Mouse (Mus musculus): ENCODE measurements around the gene Ctdsp1. TPM values are rescaled to one million over a fixed set of nuclear protein-coding genes. Genes with fewer than 3 reads are reported as not detected.
"Not testable (repeated sequence)": the region's sequence is repeated elsewhere in the genome, so short reads cannot be mapped to it uniquely, and the experiment has no call there.

Ctdsp1 gene
- total RNA-seq, 2 experiments from 2014 or later = 26.8 to 65.0 TPM

DNA sequence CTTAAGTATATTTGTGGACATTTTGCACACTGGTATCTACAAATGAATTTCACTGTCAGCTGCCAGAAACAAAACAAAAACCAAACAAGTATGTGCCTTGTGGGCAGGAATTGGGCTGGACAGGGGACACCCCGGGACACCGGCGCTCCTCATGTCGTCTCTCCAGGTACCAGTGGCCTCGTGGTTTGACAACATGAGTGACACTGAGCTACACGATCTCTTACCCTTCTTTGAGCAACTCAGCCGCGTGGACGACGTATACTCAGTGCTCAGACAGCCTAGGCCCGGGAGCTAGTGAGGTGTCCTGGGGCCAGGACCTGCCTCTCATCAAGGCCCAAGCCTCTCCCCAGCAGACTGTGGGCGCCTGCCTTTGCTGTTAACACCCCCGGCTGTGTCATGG is 4.0 kb downstream of the Ctdsp1 start:
- ATAC-seq (replicated peaks; ENCODE audit: low FRiP score, poor library complexity, severe bottlenecking) = no peak

DNA sequence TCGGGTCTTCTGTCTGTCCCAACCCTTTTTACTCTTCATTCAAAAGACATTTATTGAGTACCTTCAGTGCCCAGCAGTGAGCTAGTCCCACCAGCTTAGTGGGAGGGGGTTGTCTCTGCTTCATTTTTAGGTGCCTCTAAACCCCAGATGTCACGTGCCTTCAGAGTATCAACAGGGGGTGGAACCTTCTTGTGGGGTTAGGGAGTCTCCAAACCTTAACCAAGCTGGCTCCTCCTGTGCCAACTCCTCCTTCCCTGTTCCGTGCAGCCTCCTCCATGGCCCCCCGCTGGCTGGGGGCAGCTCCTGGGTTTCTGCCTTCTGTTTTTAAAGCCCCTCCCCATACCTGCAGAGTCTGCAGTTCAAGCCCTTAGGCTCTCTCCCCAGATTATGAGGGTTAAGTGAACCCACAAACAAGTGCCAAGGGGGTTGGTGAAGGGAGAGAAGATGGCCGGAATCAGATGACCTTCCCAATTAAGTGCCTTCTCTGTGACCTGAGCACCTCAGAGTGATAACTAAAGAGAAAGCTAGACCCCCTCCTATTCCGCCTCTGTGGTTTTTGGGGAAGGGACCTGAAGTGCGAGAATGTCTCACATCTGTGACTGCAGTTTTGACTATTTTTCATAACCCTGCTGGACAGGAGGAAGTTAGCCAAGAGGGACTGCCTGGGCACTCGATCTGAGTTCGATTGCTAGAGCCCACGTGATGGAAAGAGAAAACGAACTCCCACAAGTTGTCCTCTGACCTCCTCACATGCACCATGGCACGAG is 5.3 kb downstream of the Ctdsp1 start:
- ATAC-seq (replicated peaks; ENCODE audit: low FRiP score, poor library complexity, severe bottlenecking) = not testable (repeated sequence)

GRCm38 (mm10) chr1:74397268-74397918 is 6.1 kb downstream of the Ctdsp1 start:
- ATAC-seq (replicated peaks; ENCODE audit: low FRiP score, poor library complexity, severe bottlenecking) = peak; percentile 92

DNA sequence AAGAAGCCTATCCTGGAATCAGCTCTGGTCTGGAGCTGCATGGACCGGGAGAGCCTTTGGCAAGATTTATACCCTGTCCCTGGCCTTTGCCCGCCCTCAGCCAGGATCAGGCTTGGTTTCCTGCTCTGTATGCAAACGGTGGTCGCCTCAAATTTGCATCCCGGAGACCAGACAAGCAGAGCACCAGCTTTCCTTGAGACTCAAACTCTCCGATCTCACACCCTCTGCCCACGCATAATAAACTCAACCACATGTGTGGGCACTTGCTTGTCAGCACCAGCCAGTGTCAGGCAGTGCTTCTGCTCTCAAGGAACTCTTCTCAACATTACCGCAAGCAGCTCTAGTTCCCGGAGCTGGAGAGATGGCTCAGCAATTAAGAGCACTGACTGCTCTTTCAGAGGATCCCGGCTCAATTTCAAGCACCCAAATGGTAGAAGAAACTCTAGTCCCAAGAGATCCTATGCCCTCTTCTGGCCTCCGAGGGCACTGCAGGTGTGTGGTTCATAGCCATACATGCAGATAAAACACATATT is 6.7 kb downstream of the Ctdsp1 start:
- ATAC-seq (replicated peaks; ENCODE audit: low FRiP score, poor library complexity, severe bottlenecking) = peak; percentile 53

- no peak for ATAC-seq (replicated peaks; ENCODE audit: low FRiP score, poor library complexity, severe bottlenecking)
Measured at GRCm38 (mm10) chr1:74400531-74400930, 9.2 kb downstream of the Ctdsp1 start.

- ATAC-seq (replicated peaks; ENCODE audit: low FRiP score, poor library complexity, severe bottlenecking) = no peak
Measured at GRCm38 (mm10) chr1:74401015-74401702, 9.8 kb downstream of the Ctdsp1 start.

GRCm38 (mm10) chr1:74404206-74404605 is 12.9 kb downstream of the Ctdsp1 start:
- no peak for ATAC-seq (replicated peaks; ENCODE audit: low FRiP score, poor library complexity, severe bottlenecking)

GRCm38 (mm10) chr1:74408589-74409504 is 17.5 kb downstream of the Ctdsp1 start, which contains the start of gene Vil1:
Gene Vil1 (plus strand): TSS chr1:74409376.
- ATAC-seq (replicated peaks; ENCODE audit: low FRiP score, poor library complexity, severe bottlenecking) = no peak

DNA sequence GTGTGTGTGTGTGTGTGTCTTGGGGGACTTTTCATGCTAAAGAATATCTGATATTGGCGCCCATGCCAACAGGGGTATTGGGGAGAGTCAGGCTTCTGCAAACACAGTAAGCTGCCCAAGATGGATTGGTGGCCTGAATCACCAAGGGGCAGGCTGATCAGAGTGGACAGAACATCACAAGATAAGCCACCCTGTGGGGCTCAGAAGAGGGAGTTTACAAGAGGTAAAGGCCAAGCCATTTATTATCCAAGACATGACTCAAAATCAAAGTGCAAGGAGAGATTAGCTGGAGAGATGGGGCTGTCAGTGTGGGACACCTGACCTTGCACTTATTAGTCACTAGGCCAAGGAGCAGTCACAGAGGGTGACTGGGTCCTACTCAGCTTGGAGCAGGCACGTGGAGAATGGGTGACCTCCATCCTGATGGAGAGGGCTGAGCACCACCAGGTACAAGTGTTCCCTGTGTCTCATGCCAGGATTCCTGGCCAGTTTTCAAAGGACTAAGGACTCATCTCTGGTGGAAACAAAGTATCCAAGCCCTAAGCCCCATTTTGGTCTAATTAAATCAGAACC is 20.5 kb downstream of the Ctdsp1 start:
- no peak for ATAC-seq (replicated peaks; ENCODE audit: low FRiP score, poor library complexity, severe bottlenecking)

- ATAC-seq (replicated peaks; ENCODE audit: low FRiP score, poor library complexity, severe bottlenecking) = no peak
Measured at GRCm38 (mm10) chr1:74412711-74413110, 21.4 kb downstream of the Ctdsp1 start.

GRCm38 (mm10) chr1:74415143-74415542 is 23.8 kb downstream of the Ctdsp1 start:
- ATAC-seq (replicated peaks; ENCODE audit: low FRiP score, poor library complexity, severe bottlenecking) = 0 out of 2 replicates have a peak, but pooled peaks have one; percentile 30

DNA sequence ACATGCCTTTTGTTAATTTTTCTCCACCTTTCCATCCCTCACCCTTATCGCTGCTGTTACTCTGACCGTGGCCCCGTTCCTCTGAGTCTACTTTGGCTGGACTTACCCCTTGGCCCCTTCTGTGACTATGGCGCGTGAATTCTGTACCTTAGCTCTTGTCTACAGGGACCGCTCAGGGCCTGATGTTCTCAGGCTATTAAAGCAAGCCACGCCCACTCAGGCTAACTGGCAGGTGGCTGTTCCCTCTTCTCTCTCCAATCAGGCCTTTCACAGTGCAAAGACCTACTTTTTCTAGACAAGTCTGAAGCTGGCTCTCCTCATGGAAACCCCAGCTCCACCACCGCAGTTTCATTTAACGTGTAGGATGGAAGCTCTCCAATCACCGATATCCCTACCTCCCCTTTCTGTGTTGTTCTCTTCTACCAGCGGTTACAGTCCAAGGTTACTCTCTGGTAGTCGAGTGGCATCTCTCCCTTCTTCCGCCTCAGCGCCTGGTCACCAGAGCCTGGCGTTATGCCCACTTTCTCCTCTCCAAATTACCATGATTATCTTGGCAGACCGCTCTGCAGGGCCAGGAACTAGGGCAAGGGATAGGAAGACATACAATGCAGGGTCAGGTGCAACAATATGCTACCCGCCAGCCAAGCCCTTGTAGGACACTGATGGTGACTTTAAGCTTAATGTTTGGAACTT is 27.6 kb downstream of the Ctdsp1 start:
- no peak for ATAC-seq (replicated peaks; ENCODE audit: low FRiP score, poor library complexity, severe bottlenecking)

DNA sequence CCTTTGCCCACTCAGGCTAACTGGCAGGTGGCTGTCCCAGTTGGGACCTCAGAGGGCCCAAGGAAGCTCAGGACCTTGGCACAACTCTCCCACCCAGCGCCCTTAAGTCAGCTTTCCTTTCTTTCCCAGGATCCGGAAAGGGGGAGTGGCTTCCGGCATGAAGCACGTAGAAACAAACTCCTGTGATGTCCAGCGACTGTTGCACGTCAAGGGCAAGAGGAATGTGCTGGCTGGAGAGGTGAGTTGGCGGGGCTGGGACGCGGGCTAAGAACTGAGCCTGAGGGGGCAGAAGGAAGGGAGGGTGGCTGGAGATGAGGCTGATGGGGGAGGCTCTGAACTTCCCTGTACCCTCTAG is 28.1 kb downstream of the Ctdsp1 start:
- no peak for ATAC-seq (replicated peaks; ENCODE audit: low FRiP score, poor library complexity, severe bottlenecking)

DNA sequence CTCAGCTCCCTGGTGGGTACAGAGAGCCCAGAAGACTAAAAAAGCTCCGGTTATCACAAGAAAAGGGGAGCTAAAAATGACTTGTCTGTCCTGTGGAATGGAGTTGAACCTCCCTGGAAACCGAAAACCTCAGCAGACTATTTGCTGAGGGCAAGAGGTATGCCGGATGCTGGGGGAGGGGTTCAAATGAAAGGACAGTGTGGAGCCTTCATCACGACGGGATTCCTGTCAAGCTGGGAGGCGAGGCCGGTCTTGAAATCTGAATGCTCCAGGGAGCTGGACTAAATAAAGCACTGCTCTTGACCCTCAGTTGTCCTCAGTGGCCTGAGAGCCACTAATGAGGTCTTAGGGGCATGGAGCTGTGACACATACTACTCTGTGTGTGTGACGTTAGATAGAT is 31.8 kb downstream of the Ctdsp1 start:
- ATAC-seq (replicated peaks; ENCODE audit: low FRiP score, poor library complexity, severe bottlenecking) = no peak

- ATAC-seq (replicated peaks; ENCODE audit: low FRiP score, poor library complexity, severe bottlenecking) = no peak
Measured at GRCm38 (mm10) chr1:74425845-74426244, 34.5 kb downstream of the Ctdsp1 start.

GRCm38 (mm10) chr1:74433220-74433619 is 41.9 kb downstream of the Ctdsp1 start:
- ATAC-seq (replicated peaks; ENCODE audit: low FRiP score, poor library complexity, severe bottlenecking) = no peak

- no peak for ATAC-seq (replicated peaks; ENCODE audit: low FRiP score, poor library complexity, severe bottlenecking)
Measured at GRCm38 (mm10) chr1:74434596-74434995, 43.3 kb downstream of the Ctdsp1 start.

DNA sequence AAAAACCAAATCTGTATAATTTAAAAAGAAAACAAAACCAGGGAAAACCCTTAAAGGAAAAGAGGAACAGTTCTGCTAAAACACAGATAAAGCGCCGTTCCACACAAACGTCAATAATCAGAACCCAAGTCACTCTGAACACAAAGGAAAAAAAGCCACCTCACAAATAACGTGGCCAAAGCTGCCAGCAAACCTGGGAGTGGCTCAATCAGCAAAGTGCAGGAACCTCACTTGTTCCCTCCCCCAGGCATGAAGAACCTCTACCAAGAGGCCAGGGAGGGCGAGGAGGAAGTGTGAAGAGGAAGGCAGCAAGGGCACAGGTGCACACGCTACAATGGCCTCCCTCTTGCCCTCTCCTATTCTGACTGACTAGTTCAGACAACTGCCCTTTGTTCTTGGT is 44.3 kb downstream of the Ctdsp1 start:
- ATAC-seq (replicated peaks; ENCODE audit: low FRiP score, poor library complexity, severe bottlenecking) = no peak
